Mouse (Mus musculus) cerebellum, adult 9-10 months (tissue): ENCODE measurements at regions not wholly inside any gene's neighbourhood (a gene's known extent, or its start where the extent isn't known, plus 50 kb on each side); places are given as distances from the start of the nearest gene placed in this dataset.
"Not testable (repeated sequence)": the region's sequence is repeated elsewhere in the genome, so short reads cannot be mapped to it uniquely, and the experiment has no call there.

ENCODE experiments used
- DNase-seq: peaks from one replicate; pipeline ENCODE4 v3.0.0; 2022

DNA sequence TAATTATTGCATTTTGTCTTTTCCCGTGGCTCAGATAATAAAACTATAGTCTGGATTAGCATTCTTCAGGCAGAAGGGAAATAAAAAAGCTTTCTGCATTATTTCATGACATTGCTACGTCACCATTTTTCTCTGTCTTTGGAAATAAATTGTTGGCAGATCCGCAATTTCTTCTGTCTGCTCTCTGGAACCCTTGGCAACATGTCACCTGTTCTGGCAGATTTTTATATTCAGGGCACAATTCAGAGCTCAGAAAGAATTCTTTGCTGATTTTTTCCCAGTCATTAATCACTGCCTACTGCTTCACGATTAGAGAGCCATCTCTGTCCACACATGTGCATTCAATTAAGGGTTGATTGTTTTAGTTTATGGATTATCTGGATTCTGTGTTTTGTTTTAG is 460.5 kb downstream of the Cdh8 start:
- peak; percentile 61 for DNase-seq

DNA sequence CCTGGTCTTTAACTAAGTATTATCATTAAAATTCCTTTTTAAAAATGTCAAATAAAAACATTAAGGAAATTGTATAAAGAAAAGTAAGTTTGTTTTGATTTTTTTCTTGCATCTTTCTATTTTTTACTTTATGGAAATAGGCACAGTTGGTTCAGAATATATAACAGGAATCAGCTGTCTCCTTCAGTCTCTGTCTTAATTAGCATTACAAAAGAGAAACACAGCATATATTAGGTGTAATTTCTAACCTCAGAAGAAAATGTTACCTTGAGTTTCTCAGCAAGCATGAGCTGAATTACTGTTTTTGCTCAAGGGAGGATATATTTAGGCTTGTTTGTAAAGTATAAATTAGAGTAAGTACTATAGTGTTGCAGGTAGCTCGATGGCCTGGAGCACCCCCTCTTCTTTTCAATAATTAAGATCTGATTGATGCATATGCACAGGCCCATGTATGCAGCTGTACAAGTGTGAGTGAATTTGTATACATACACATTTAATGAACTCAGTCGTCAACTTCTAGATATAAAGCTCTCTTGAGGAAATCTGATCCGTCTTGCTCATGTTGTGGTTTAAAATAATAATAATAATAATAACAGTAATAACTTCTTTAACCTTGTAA is 503.0 kb downstream of the Cdh8 start:
- DNase-seq = no peak

DNA sequence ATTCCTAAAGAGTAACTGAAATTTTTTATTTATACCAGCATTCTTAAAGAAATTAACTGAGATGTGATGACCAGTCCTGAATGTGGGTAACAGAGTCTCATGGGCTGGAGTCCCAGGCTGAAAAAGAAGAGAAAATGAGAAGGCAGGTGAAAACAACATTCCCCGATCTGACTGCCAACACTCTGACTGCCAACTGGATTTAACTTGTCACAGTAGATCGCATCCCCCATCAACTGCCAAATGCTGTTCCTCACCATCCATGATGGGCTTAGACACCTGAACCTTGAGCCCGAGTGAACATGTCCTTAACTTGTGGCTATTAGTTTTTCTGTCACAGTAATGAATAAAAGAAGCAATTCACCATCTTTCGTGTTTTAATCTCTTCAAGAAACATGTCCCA is 522.9 kb downstream of the Cdh8 start:
- peak; percentile 23 for DNase-seq

DNA sequence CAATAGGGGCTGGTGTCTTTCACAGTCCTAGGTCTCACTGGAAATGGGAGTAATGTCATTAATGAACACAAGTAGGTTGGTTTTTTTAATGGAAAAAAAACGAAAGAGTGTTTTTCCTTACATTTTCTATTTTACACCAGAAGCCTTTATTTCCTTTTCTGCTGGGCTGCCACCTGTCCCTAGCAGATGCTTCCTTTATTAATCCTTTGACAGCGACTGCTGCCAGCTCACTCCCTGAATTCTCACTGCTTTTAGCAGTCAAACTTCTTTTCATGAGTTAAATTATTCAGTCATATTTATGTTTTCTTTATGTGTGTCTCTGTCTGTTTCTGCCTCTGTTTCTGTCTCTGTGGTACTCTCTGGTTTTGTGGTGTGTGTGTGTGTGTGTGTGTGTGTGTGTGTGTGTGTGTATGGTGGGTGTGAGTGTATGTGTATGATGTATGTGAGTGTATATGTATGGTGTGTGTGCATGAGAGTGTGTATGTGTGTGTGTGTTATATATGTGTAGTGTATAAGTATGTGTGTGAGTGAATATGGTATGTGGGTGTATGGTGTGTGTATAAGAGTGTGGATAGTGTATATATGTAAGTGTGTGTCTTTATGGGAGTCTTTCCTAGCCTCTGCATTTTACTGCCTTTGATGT is 554.5 kb downstream of the Cdh8 start:
- DNase-seq = peak; percentile 93

DNA sequence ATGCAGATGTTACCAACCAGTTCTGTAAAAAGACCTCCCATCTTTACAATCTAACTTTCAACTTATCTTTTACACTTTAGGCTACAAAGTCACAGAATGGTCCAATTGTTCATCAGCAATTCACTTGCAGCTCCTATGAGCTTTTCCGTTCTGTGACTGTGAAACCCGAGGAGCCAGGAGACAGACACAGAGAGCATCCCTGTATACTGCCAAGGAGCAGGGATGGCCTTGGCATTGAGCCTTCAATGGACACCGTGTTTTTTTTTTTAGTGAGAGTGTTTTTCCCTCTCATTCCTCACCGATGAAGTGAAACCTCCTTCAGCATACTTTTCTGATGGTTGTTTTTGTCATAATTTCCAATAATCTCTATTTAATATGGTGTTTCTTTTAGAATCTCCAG is 555.1 kb downstream of the Cdh8 start:
- DNase-seq = peak; percentile 90

DNA sequence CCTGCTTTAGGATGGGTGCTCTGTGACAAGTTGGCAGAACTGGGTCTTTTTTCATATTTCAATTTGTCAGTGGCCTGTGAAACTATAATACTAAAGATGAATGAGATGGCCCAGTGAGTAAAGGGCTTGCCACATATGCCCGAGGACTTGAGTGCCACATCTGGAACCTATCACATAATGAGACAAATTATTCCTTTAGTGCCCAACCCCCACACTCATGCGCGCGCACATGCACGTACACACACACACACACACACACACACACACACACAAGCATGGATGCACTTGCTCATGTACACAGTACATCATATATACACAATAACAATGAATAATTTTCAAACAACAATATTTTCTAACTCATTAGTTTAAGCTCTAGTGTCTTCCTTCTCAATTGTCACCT is 555.9 kb downstream of the Cdh8 start:
- DNase-seq = peak; percentile 33

DNA sequence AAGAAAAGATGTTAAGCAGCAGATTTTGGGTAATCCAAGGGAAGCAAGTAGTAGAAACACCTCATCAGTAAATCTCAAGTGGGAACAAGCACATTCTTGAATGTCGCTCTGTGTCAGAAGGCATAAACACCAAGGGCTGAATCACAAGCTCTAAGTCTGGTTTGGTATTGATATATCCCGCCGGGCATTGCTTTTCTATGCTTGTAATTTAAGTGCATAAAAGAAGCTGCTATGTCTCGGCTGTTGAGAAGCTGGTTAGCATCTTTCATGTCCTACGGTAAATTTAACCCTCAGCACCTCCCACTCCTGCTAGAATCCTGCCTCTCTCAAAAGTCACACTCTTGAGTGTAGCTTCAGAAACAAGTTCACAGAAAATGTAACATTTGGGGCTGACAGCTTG is 586.8 kb downstream of the Cdh8 start:
- DNase-seq = no peak

DNA sequence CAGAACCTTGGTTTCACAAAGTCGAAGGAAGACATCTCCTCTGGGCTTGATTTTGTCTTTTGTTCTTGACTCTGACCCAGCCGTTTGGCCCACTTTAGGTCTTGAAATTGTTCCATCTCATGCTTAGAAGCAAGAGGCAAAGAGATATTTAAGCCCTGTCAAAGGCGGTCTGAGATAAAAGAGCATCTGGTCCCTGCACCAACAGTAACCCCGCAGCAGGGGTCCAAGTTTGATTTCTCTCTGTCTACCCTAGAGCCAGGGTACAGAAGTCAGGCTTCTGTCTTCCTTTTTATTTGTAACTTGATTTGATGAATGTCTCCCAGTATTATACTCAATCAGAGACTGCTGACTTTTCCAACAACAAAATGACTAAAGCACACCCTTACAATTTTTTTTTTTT is 587.3 kb downstream of the Cdh8 start:
- DNase-seq = peak; percentile 48

DNA sequence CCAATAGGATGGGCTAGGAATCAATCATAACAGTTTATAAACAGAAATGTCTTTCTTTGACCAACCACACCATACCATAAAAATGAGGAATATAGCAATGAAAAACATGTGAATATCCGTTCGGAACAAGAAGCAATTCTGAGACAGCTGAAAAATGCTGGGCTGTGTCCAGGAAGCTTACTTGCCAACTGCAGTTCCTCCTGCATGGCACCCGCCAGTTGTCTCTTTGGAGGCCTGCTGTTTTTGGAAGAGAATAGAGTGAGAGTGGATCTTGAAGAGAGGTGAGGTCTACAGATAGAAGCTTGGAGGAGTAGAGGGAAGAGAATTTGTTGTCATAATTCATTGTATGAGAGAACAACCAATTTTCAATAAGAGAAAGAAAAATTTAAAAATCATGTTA is 604.3 kb downstream of the Cdh8 start:
- peak; percentile 81 for DNase-seq

DNA sequence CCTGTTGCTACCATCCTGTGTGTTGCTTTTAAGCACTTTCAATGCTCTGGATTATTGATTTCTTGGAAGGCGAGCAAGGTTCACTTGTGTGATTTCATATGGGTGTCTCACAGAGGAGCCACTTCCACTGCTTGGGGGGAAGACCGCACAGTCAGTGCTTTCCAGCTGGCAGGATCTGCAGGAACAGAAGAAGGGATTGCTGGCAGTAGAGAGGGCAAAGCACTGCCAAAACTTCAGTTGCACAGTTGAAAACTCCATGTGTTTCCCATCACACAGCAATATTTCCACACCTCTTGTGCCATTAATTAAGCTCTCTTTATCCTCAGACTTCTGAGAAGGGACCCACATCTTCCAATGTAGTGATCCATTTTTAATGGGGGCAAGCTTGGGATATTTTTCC is 618.8 kb downstream of the Cdh8 start:
- DNase-seq = peak; percentile 84

DNA sequence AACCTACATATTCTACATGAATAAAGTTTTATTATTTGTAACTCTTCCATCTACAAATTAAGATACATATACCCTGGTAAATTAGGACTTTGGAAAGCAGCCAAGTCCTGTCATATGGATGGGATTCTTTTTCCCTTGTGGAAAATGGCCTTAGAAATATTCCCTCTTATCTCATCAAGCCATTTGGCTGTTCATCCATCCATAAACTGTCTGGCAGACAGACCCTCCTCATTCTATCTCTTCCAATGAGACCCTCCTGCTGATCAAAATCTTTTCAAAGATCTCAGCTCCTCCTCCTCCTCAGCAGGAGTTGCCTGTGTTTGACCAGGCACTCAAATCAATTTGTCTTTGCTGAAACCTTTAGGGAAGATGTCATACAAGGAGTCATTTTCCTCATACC is 649.2 kb downstream of the Cdh8 start:
- no peak for DNase-seq

DNA sequence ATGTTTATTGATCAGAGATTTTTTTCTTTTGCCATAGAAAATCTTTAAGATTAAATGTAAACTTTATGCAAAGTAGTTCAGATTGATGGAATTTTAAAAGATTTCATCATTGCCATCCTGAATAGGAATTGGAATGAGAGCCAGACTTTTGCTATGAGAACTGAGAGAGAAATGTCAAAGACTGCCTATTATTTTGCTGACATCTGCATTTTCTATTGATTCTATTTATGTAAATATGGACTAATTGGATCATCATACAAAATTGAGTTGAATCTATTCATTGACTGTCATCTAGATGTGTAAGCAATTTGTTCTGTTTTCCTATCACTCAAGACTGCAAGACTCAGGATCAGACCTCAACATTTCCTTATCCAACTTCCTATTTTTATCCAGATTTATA is 659.7 kb downstream of the Cdh8 start:
- no peak for DNase-seq

DNA sequence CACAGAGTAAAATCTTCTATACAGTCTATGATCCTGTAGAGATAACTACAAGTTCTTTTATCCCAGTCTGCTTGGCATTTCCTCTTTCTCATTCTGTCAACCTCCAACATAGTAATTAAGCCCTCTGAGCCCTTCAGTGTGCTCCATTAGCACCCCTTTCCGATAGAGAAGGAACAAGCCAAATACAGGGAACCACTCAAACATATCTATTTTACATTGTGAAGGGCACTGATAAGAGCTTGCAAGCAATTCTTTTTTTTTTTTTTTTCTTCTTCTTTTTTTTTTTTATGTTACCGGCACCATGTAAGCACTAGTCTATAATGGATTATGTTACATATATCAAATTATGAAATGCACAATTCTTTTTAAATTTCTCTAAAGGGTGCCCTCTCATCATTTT is 660.5 kb downstream of the Cdh8 start:
- DNase-seq = no peak

DNA sequence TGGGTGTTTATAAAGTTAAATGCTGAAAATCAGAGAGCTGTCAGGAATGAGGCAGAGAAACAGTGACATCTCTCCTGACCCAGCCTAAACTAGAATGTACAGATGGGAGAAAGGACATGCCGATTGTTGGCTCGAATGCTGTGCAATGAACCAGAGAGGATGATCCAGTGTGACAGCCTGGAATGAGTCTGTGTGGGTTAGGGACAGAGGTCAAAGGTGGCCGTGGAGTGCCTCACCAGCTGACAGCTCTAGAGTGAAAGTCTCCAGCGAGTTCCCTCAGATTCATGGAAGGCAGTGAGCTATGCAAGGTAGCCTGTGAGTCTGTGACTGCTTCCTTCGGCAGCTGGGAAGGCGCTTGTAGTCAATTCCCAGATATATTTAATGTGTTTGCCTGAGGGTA is 663.9 kb downstream of the Cdh8 start:
- DNase-seq = peak; percentile 21

DNA sequence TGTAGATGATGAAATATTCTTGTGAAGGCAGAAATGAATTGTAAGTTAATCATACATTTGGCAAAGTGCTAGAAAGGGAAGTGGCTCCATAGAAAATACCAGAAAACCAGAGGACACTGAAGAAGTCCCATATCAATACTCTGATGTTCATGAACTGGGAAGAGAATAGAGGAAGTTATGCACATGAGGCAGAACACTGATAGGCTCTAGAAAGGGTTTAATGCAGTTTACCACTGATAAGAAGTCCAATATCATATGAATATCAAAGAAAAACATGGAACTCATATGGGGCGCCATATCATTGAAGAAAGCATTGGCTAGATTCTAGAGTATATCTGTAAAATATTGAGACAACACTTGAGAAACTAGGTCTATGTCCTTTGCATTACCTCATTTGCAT is 708.5 kb downstream of the Cdh8 start:
- DNase-seq = no peak

DNA sequence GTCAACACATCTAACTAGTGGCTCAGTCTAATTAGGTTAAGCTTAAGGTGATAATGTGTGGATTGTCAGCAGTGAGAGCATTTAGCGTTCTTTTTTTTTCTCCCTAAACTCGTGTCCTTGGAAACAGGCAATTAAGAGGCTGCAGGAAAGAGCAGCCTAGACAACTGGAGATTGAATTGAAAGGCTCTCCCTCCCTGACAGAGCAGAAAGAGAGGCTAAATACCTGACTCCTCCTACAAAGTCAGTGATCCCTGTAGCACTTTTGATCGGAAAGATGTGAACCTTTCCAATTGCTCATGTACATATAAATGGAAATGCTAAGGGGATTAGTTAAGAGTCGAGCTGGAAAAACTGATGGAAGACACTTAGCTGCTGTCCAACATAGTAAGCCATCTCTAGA is 710.1 kb downstream of the Cdh8 start:
- no peak for DNase-seq

DNA sequence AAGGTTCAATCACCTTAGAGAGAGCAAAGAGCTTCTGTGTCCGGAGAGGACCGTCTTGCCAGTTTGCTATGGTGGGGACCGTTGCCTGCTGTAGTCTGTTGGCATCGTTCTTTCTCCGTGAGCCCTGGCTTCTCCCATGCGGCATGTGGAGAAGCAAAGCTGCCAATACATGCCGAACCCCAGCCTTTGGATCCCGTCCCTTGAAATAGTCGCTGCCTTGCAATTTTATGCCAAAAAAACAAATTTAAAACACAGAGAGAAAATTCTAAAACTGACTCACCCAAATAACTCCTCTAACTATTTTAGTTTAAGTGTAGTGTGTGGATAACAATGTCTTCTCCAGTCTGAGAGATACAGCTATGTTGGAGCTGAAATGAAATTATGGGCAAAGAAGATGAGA is 731.1 kb downstream of the Cdh8 start:
- DNase-seq = peak; percentile 86

DNA sequence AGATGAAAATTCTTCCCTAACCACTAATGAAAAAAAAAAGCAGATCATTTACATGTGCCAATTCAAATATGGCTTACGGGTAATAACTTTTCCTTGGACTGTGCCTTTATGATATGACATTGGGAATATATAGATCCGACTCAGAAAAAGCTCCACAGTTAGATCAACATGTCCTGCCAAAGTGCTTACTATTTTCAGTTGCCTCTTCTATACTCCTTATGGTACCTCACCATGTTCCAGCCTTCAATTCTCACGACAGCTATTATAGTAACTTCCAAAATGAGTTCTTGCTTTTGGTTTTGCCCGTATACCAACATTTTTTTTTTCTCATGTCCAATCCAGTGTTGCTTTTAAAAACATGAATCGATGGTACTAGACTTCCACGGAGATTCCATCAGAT is 731.7 kb downstream of the Cdh8 start:
- DNase-seq = peak; percentile 8

DNA sequence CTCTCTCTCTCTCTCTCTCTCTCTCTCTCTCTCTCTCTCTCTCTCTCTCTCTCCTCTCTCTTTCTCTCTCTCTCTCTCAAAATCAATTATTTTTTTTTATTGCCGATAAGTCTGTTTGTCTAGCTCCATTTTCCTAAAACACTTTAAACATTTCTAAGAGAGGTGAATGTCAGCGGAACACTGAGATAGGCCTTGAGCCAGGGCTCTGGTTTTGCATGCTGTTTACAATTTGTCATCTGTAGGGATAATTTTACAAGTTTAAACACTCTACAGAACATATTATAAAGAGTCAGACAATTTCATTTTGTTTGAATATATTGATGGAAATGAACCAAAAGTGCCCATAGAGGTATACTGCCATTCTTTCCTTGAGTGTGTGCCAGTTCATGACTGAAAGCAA is 736.2 kb downstream of the Cdh8 start:
- DNase-seq = no peak

DNA sequence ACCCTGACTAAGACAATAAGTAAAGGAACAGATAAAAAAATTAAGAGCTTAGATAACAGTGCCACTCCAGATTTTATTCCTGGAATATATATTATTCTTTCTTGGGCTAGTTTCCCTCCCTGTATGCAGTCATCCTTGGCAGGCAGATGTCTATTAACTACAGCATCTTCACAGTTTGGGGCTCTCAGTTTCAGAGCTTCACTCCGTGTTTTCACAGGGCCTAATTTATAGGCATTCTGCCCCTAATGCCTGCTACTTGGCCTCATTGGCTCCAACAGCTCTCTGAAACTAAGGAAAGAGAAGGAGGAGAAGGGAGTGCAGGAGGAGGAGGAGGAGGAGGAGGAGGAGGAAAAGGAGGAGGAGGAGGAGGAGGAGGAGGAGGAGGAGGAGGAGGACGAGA is 757.0 kb downstream of the Cdh8 start:
- no peak for DNase-seq

DNA sequence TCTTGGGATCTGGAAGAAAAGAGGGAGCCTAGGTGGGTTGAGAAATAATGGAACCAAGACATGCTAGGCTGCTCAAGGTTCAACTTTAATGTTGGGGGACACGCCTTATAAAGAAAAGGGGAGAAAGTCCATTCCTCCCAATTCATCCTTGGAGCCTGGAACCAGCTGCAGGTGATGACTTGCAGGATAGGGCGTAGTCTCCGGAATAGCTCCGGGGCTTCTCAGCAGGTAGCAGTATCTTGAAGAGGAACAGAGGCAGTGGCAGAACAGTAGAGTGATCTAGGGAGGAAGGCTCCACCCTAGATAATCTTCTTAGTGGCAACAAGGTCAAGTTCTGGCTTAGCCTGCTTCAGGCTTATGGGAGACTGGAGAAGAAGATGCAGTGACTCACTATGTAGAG is 764.0 kb downstream of the Cdh8 start:
- DNase-seq = not testable (repeated sequence)

DNA sequence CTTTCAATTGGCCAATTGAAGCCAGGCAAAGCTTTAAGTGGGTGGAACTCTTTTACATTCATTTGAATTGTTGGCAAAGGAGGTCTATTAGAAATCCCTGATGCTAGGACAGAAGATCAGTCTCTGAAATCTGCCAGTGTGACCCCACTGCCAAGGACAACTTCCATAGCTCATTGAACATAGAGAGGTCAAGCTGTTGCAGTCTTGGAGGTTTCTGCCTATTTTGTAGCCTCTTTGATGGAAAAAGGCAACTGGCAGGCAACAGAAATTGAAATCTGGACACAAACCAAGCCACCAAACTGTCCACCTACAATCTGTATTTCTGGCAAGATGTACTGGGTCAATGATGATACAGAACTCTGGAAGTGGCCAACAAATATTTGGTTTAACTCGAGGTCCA is 765.3 kb downstream of the Cdh8 start:
- peak; percentile 42 for DNase-seq

DNA sequence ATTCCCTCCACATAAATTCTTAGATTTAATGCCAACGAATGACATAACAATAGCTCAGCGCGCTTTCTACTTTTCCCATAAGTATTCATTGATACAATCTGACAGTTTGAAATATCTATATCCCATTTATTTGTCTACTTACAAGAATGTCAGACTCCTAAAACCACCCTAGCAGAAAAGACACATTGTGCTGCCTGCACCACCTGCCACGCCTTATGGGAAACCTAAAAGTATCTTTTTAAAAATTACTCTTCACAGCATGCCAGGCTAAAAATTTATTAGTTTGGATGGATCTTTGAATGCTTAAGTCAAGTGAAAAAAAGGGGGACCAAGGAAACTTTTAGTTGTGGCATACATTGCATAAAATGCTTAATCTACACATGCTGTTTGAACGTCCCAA is 788.1 kb downstream of the Cdh8 start:
- no peak for DNase-seq

DNA sequence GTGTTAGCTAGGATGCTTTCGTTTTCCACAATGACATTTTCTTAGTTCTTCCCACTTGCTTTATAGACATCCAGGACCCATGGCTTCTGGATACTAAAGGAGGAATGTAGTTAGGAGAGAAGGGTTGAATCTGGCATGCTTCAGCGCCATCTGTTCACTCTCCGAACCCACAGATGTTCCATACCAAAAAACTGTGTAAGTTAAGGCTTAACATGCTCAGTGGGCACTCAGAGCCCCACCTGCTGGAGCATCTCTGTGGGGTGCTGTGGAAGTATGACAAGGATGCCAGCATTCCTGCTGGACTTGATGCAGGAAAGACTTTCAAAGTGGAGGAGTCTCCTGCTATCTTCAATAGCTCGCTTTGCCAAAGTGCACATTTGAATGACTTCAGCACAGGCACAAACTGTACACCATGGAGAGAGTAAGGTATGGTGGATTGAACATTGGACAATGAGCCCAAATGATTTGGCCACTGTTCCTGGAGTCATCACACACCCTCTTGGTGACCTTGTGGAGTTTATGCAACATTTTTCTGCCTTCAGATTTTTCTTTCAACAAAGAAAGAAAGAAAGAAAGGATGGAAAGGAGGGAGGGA is 802.3 kb downstream of the Cdh8 start:
- peak; percentile 87 for DNase-seq
